Mouse (Mus musculus) kidney, postnatal 25 days (tissue): ENCODE measurements at regions not wholly inside any gene's neighbourhood (a gene's known extent, or its start where the extent isn't known, plus 50 kb on each side); places are given as distances from the start of the nearest gene placed in this dataset.

Source experiments
- DNase-seq, 2 experiments: peaks; one replicate each; pipeline ENCODE4 v3.0.0; 2021; ENCODE audit warnings: mixed read lengths in 2 of 2

- no peak for DNase-seq
These were observed 89.2 kb upstream of the Rab11fip2 start for GRCm38 (mm10) chr19:60032667-60033066.

GRCm38 (mm10) chr19:60030212-60030788 lies 86.8 kb upstream of the Rab11fip2 start:
- DNase-seq = no peak

DNA sequence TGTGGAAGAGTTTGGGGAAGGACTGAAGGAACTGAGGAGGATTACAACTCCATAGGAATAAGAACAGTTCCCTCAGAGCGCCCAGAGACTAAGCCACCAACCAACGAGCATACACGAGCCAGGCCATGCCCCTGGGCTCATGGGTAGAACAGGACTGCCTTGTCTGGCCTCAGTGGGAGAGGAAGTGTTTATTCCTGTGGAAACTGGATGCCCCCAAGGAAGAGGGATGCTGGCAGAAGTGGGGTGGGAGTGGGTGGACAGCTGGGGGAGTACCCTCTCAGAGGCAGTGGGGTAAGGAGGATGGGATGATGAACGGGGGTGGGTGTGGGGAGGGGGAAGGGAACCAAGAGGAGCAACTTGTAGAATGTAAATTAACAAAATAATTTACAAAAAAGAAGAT lies 86.3 kb upstream of the Rab11fip2 start:
- DNase-seq = no peak

DNA sequence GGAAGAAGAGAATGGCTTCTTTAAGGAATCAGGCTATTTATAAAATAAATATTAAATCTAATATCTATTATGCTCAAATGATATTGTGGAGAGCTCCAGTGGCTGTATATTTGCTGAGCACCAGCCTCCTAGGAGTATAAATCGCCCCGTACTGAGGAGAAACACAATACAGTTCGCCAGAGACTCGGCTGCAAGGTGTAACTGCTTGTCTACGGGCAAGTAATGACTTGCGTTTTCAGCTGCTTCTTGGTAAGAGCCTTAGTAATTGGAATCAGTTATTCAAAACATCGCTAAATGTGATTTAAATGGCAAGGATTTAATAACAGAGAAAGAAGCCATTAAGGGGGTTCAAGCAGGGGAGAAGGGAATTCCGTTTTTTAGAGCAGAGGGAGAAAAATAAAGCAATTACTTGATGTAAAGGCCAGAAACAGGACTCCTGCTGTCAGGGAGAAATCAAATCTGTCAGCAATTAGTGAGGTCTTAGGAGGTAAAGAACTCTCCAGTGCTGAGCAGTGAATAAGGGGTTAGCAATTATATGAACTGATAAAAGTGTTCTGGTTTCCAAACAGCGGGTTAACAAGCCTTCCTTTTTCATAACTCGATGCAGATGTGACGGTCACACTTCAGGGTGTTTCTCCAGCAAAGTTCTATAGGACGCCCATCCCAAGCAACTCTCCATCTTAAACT lies 72.3 kb upstream of the Rab11fip2 start:
- DNase-seq = no peak

DNA sequence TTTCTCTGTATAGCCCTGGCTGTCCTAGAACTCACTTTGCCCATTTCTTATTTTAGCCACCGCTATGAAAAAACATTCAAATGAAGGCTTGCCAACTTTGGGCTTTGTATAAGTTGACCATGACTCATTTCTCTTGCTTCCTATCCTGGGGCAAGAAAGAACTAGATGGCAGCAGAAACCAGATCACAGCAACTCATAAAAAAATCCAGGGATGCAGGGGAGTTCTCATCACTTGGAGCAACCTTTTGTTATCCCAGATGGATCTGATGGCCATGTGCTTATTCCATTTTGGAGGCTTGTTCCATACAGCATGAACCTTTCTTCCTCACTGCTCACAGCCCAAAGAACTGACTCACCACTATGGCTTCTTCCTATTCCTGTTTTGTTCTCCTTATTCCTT lies 52.1 kb upstream of the Rab11fip2 start:
- no peak for DNase-seq
